Mouse (Mus musculus) myocyte (in vitro differentiated cells): ENCODE results near the gene Inpp5d. TPM values are rescaled to one million over a fixed set of nuclear protein-coding genes. Genes with fewer than 3 reads are reported as not detected.

ENCODE experiments used
- H3K27me3 ChIP-seq: one replicate; pipeline ENCODE4 v1.6.1; 2011; ENCODE audit not compliant: control insufficient read depth, insufficient read depth, insufficient read length
- H3K36me3 ChIP-seq: one replicate; pipeline ENCODE4 v1.6.1; 2011; ENCODE audit not compliant: control insufficient read depth, insufficient read depth
- H3K4me2 ChIP-seq: one replicate; pipeline ENCODE4 v1.6.1; 2011; ENCODE audit warnings: low read depth, control low read depth
- H3K4me3 ChIP-seq: one replicate; pipeline ENCODE4 v1.5.1; 2011; ENCODE audit warnings: mild to moderate bottlenecking, control low read depth, moderate library complexity
- H3K79me2 ChIP-seq: one replicate; pipeline ENCODE4 v1.6.1; 2011; ENCODE audit not compliant: control insufficient read depth, insufficient read depth
- H3ac ChIP-seq: one replicate; pipeline ENCODE4 v1.6.1; 2011; ENCODE audit not compliant: control insufficient read depth, insufficient read length
- CEBPB ChIP-seq: IDR thresholded peaks from 2 replicates; pipeline ENCODE4 v1.6.1; 2011; ENCODE audit warnings: mild to moderate bottlenecking, moderate library complexity; ENCODE audit not compliant: poor library complexity, insufficient read depth, severe bottlenecking
- E2F4 ChIP-seq: IDR thresholded peaks from one replicate; pipeline ENCODE4 v1.6.1; 2011; ENCODE audit warnings: mild to moderate bottlenecking, control low read depth, moderate library complexity; ENCODE audit not compliant: insufficient read depth
- MAX ChIP-seq: IDR thresholded peaks from one replicate; pipeline ENCODE4 v1.6.1; 2011; ENCODE audit warnings: low read depth, mild to moderate bottlenecking, control low read depth
- MYOD1 ChIP-seq, 3 experiments: IDR thresholded peaks; one replicate each; pipeline ENCODE4 v1.6.1; 2011; ENCODE audit warnings: control low read depth in 2 of 3, low read depth in 2 of 3, mild to moderate bottlenecking in 2 of 3, moderate library complexity in 1 of 3; ENCODE audit not compliant: insufficient read length in 2 of 3, control insufficient read depth in 1 of 3
- MYOG ChIP-seq, 3 experiments: IDR thresholded peaks; one replicate each; pipeline ENCODE4 v1.6.1; 2011; ENCODE audit warnings: control low read depth in 2 of 3, low read depth in 2 of 3, mild to moderate bottlenecking in 2 of 3; ENCODE audit not compliant: insufficient read length in 2 of 3, control insufficient read depth in 1 of 3, insufficient read depth in 1 of 3
- POLR2A ChIP-seq: IDR thresholded peaks from one replicate; pipeline ENCODE4 v1.6.1; 2011; ENCODE audit warnings: low read depth, mild to moderate bottlenecking, control low read depth, moderate library complexity; ENCODE audit not compliant: insufficient read length
- POLR2AphosphoS2 ChIP-seq: IDR thresholded peaks from one replicate; pipeline ENCODE4 v1.6.1; 2011; ENCODE audit warnings: low read depth, control low read depth; ENCODE audit not compliant: insufficient read length
- REST ChIP-seq: IDR thresholded peaks from one replicate; pipeline ENCODE4 v1.6.1; 2011; ENCODE audit warnings: mild to moderate bottlenecking, control low read depth, moderate library complexity; ENCODE audit not compliant: insufficient read depth, insufficient read length
- SRF ChIP-seq: IDR thresholded peaks from one replicate; pipeline ENCODE4 v1.6.1; 2011; ENCODE audit warnings: low read depth; ENCODE audit not compliant: control insufficient read depth, insufficient read length
- TCF12 ChIP-seq: IDR thresholded peaks from one replicate; pipeline ENCODE4 v1.6.1; 2011; ENCODE audit warnings: mild to moderate bottlenecking, control low read depth; ENCODE audit not compliant: poor library complexity, insufficient read depth, severe bottlenecking
- TCF3 ChIP-seq: IDR thresholded peaks from one replicate; pipeline ENCODE4 v1.6.1; 2011; ENCODE audit warnings: low read depth, control low read depth; ENCODE audit not compliant: insufficient read length
- USF1 ChIP-seq: IDR thresholded peaks from one replicate; pipeline ENCODE4 v1.6.1; 2011; ENCODE audit warnings: low read depth, mild to moderate bottlenecking, control low read depth, moderate library complexity
- polyA plus RNA-seq: library from polyadenylated mRNA; unstranded; fragments of >200 nt; fragmentation: generic; extraction: Trizol; gene quantifications from one replicate; pipeline ENCODE4 v1.2.1, GENCODE M21; 2012; ENCODE audit warnings: missing spikeins

Gene Inpp5d
- polyA plus RNA-seq, 1 experiment = 0.13 TPM

DNA sequence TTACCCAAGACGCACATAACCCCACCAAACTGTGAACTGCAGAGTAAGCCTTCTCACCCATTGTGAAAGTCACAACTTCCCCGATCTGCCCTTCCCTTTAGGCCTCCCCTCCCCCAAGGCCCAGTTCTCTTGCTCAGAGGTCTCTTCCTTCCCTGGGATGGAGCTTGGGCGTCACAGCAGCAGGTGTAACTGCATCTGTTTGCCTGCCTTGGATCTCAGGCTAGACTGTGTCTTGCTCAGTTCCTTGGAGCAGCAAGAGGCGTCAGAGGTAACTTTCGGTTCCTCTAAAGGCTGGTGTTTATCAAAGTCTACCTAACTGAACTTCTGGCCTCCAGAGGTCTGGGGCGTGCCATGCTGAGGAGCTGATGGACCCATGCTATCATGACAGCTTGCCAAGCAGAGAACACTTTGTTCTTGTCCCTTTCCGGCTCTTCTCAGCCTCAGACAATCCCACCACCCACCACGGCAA lies 30.5 kb downstream of the Inpp5d start:
- Histone ChIP-seq H3K4me3 (no peak overlapping the region), H3K36me3 (no peaks in the 10 kb centered on the region), H3K4me2 (no peak overlapping the region), H3ac (no peak overlapping the region), H3K79me2 (no peaks in the 10 kb centered on the region), H3K27me3 (no peaks in the 10 kb centered on the region)
- no peak for TF ChIP-seq POLR2AphosphoS2
- no peak for TF ChIP-seq SRF
- no peak for TF ChIP-seq TCF3
- no peak for TF ChIP-seq MYOD1 (IDR thresholded peaks at IDR 0.05; ENCODE audit: control insufficient read depth in 1 of 3, insufficient read length in 2 of 3, low read depth in 2 of 3)
- TF ChIP-seq USF1 = no peak
- TF ChIP-seq CEBPB = no peak
- no peak for TF ChIP-seq MAX
- no peak for TF ChIP-seq TCF12
- no peak for TF ChIP-seq MYOG (IDR thresholded peaks at IDR 0.05; ENCODE audit: control insufficient read depth in 1 of 3, insufficient read depth in 1 of 3, insufficient read length in 2 of 3, low read depth in 2 of 3)

- no peak overlapping the region for H3K4me2 ChIP-seq
- no peaks in the 10 kb centered on the region for H3K79me2 ChIP-seq
- no peaks in the 10 kb centered on the region for H3K27me3 ChIP-seq
- TF ChIP-seq MYOD1 (IDR thresholded peaks at IDR 0.05; ENCODE audit: control insufficient read depth in 1 of 3, insufficient read length in 2 of 3, low read depth in 2 of 3) = no peak
- TF ChIP-seq POLR2A = no peak
- no peak for TF ChIP-seq TCF3
- no peak for TF ChIP-seq MAX
- TF ChIP-seq TCF12 = no peak
- TF ChIP-seq E2F4 = no peak
- TF ChIP-seq SRF = no peak
- no peak for TF ChIP-seq CEBPB
- no peak for TF ChIP-seq MYOG (IDR thresholded peaks at IDR 0.05; ENCODE audit: control insufficient read depth in 1 of 3, insufficient read depth in 1 of 3, insufficient read length in 2 of 3, low read depth in 2 of 3)
- H3K36me3 ChIP-seq = no peaks in the 10 kb centered on the region
- no peak overlapping the region for H3ac ChIP-seq
- no peak overlapping the region for H3K4me3 ChIP-seq
These were observed 31.3 kb downstream of the Inpp5d start for GRCm38 (mm10) chr1:87651436-87651835.

- Histone ChIP-seq H3K27me3 (no peaks in the 10 kb centered on the region), H3K79me2 (no peaks in the 10 kb centered on the region), H3K4me3 (no peak overlapping the region), H3K4me2 (no peak overlapping the region), H3ac (no peak overlapping the region), H3K36me3 (no peaks in the 10 kb centered on the region)
- TF ChIP-seq MAX (no peak), USF1 (no peak), E2F4 (no peak), MYOD1 (IDR thresholded peaks at IDR 0.05; ENCODE audit: control insufficient read depth in 1 of 3, insufficient read length in 2 of 3, low read depth in 2 of 3) (no peak), TCF3 (no peak), CEBPB (no peak), POLR2AphosphoS2 (no peak)
These were observed 35.0 kb downstream of the Inpp5d start for GRCm38 (mm10) chr1:87655101-87655500.

DNA sequence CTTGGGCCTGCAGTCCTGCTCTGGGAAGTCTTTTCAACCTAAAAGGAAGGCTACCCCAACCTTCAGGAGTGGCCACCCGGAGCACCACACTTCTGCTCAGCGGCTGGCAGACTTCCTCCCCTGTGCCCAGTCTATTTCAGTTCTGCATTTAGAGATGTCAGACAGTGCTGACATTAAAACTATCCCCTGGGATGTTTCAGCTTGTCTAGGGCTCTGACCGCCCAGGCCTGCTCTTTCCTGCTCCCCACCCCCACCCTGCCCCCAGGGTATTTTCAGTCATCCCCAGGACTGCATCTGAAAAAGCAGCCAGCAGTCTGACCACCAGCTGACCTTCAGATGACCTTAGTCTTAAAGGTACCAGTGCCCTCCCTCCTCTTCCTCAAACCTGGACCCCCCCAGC lies 38.0 kb downstream of the Inpp5d start:
- H3K79me2 ChIP-seq = no peaks in the 10 kb centered on the region
- H3K27me3 ChIP-seq = no peaks in the 10 kb centered on the region

DNA sequence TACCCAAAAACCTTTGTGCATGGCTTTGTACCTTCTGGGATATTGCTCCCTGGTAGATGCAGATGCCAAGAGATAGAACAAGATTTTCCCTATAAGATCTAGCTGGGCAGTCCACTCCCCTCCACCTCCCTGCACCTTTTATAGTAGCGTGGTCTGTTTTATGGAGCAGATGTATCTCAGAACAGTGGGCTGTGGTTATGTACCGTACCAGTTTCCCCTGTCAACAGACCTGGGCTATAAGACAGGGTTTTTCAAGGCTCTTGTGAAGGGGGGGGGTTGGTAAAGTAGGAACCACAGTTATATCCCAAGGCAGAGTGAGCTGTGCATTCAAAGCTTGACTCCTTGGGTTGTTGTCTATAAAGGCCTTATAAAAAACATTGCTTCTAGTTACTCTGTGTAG lies 38.4 kb downstream of the Inpp5d start:
- no peak overlapping the region for H3K4me2 ChIP-seq
- H3ac ChIP-seq = no peak overlapping the region
- no peaks in the 10 kb centered on the region for H3K36me3 ChIP-seq
- no peaks in the 10 kb centered on the region for H3K79me2 ChIP-seq
- TF ChIP-seq CEBPB (no peak), REST (no peak), TCF3 (no peak), TCF12 (no peak), MYOD1 (IDR thresholded peaks at IDR 0.05; ENCODE audit: control insufficient read depth in 1 of 3, insufficient read length in 2 of 3, low read depth in 2 of 3) (no peak), SRF (no peak), POLR2AphosphoS2 (no peak), POLR2A (no peak), MYOG (IDR thresholded peaks at IDR 0.05; ENCODE audit: control insufficient read depth in 1 of 3, insufficient read depth in 1 of 3, insufficient read length in 2 of 3, low read depth in 2 of 3) (no peak), USF1 (no peak), MAX (no peak)
- H3K27me3 ChIP-seq = no peaks in the 10 kb centered on the region
- H3K4me3 ChIP-seq = no peak overlapping the region

More for the DNA sequence above, 38.0 kb downstream of the Inpp5d start:
- Histone ChIP-seq H3K36me3 (no peaks in the 10 kb centered on the region), H3ac (no peak overlapping the region), H3K4me3 (no peak overlapping the region), H3K4me2 (no peak overlapping the region)
- TF ChIP-seq SRF (no peak), MYOD1 (IDR thresholded peaks at IDR 0.05; ENCODE audit: control insufficient read depth in 1 of 3, insufficient read length in 2 of 3, low read depth in 2 of 3) (no peak), USF1 (no peak), TCF12 (no peak), POLR2A (no peak), MYOG (IDR thresholded peaks at IDR 0.05; ENCODE audit: control insufficient read depth in 1 of 3, insufficient read depth in 1 of 3, insufficient read length in 2 of 3, low read depth in 2 of 3) (no peak), MAX (no peak), E2F4 (no peak), REST (no peak)
